Mouse (Mus musculus) limb, embryonic 15.5 days (tissue): Measurements from ENCODE around the gene Gabarapl2. TPM values are rescaled to one million over a fixed set of nuclear protein-coding genes. Genes with fewer than 3 reads are reported as not detected.

Source experiments
- ATAC-seq: fragments of 200-750 bp; cut with Nextera tagmentation; 2 replicates; pipeline ENCODE4 v1.8.0; 2017; ENCODE audit warnings: low read depth, moderate TSS enrichment; ENCODE audit not compliant: insufficient number of reproducible peaks, low FRiP score, low TSS enrichment
- H3K27ac ChIP-seq: fragments of 300-500 bp; sonication (generic); 2 replicates; pipeline ENCODE4 v1.5.1; 2015; ENCODE audit warnings: moderate library complexity, mild to moderate bottlenecking, inconsistent platforms
- H3K27me3 ChIP-seq: fragments of 300-500 bp; sonication (generic); 2 replicates; pipeline ENCODE4 v1.6.1; 2015; ENCODE audit warnings: inconsistent platforms
- H3K36me3 ChIP-seq: fragments of 300-500 bp; sonication (generic); 2 replicates; pipeline ENCODE4 v1.6.1; 2015; ENCODE audit warnings: inconsistent platforms
- H3K4me1 ChIP-seq: fragments of 300-500 bp; sonication (generic); 2 replicates; pipeline ENCODE4 v1.6.1; 2015; ENCODE audit warnings: inconsistent platforms
- H3K4me2 ChIP-seq: fragments of 300-500 bp; sonication (generic); 2 replicates; pipeline ENCODE4 v1.6.1; 2015; ENCODE audit warnings: mild to moderate bottlenecking, inconsistent platforms
- H3K4me3 ChIP-seq: fragments of 300-500 bp; sonication (generic); 2 replicates; pipeline ENCODE4 v1.5.1; 2015; ENCODE audit warnings: mild to moderate bottlenecking, inconsistent platforms
- H3K9ac ChIP-seq: fragments of 300-500 bp; sonication (generic); 2 replicates; pipeline ENCODE4 v1.6.1; 2015; ENCODE audit warnings: inconsistent platforms
- H3K9me3 ChIP-seq: fragments of 300-500 bp; sonication (generic); 2 replicates; pipeline ENCODE4 v1.6.1; 2016; ENCODE audit warnings: inconsistent platforms
- WGBS: fragments of 180-500 bp; shearing (Covaris S2); methylation state at CpG from one replicate; pipeline ENCODE4 v1.1.7; 2015; 5-methylcytosine and 5-hydroxymethylcytosine counted together
- polyA plus RNA-seq: library from polyadenylated mRNA; unstranded; fragments of >200 nt; fragmentation: Nextera tagmentation; extraction: Ambion mirVana; gene quantifications from 2 replicates; pipeline ENCODE4 v1.2.1, GENCODE M21; 2015

The Gabarapl2 gene
- polyA plus RNA-seq, 1 experiment from 2014 or later = 165 TPM

DNA sequence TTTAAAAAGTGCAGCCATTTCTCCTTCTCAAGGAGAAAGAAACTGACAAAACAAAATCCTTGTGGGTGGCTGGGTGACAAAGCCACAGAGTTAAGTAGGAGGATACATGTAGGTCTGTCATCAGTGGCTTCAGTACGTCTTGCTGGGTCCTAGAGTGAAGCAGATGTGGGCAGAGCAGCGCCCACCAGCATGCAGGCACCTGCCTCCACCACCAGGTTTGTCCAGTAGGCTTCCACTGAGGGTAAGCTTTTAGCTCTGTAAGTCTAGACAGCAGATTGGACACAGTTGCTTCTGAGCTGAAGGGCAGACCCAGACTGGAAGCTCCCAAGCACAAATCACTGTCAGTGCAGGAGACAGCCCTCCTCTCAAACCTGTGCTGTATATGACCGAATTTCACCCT is 20.8 kb downstream of the Gabarapl2 start:
- H3K27ac ChIP-seq = no peak overlapping the region
- H3K27me3 ChIP-seq = no peaks in the 10 kb centered on the region
- H3K9me3 ChIP-seq = no peaks in the 10 kb centered on the region
- peaks cover 14% of the 10 kb centered on the region for H3K36me3 ChIP-seq
- ATAC-seq = no peak
- no peak overlapping the region for H3K4me3 ChIP-seq
- WGBS = 63% methylated on average over 3 of the region's 3 CpGs
- no peak overlapping the region for H3K9ac ChIP-seq
- no peak overlapping the region for H3K4me2 ChIP-seq
- H3K4me1 ChIP-seq = peaks cover 2% of the 10 kb centered on the region; the same call in 1 of the 2 replicates

- no peak overlapping the region for H3K4me3 ChIP-seq
- no peak overlapping the region for H3K4me2 ChIP-seq
- no peaks in the 10 kb centered on the region for H3K27me3 ChIP-seq
- H3K4me1 ChIP-seq = peaks cover 2% of the 10 kb centered on the region; the same call in 1 of the 2 replicates
- no peak for ATAC-seq
- no peak overlapping the region for H3K9ac ChIP-seq
- no peak overlapping the region for H3K27ac ChIP-seq
- no peaks in the 10 kb centered on the region for H3K9me3 ChIP-seq
- 78% methylated on average over 1 of the region's 1 CpGs for WGBS
- peaks cover 1% of the 10 kb centered on the region for H3K36me3 ChIP-seq
These were observed 22.1 kb downstream of the Gabarapl2 start for GRCm38 (mm10) chr8:111962589-111962988.

DNA sequence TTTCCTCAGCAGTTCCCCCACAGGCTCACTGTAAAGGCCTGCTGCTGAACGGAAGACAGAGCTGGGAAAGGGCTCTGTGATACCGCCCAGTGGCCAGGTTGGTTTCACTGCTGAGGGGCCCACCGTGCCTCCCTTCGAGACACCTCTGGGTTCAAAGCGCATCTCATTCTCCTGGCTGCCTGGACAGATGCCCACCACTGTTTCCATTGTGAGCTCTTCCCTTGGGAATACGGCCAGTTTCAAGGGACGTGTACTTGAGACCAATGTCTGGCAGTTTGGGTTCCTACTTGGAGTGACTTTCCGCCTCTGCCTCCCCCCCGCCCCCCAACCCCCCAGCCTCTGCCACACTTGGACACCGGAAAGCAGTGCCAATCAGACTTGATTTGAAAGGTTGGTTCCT is 22.6 kb downstream of the Gabarapl2 start:
- no peak overlapping the region for H3K4me3 ChIP-seq
- no peak overlapping the region for H3K9ac ChIP-seq
- 81% methylated on average over 10 of the region's 10 CpGs for WGBS
- H3K27ac ChIP-seq = no peak overlapping the region
- no peaks in the 10 kb centered on the region for H3K9me3 ChIP-seq
- no peak for ATAC-seq
- H3K4me1 ChIP-seq = peaks cover 2% of the 10 kb centered on the region; the same call in 1 of the 2 replicates
- H3K36me3 ChIP-seq = no peaks in the 10 kb centered on the region
- no peak overlapping the region for H3K4me2 ChIP-seq
- H3K27me3 ChIP-seq = no peaks in the 10 kb centered on the region

- 90% methylated on average over 4 of the region's 4 CpGs for WGBS
- H3K4me2 ChIP-seq = no peak overlapping the region
- H3K9me3 ChIP-seq = no peaks in the 10 kb centered on the region
- H3K27ac ChIP-seq = no peak overlapping the region
- H3K4me1 ChIP-seq = peaks cover 2% of the 10 kb centered on the region; the same call in 1 of the 2 replicates
- H3K36me3 ChIP-seq = no peaks in the 10 kb centered on the region
- no peaks in the 10 kb centered on the region for H3K27me3 ChIP-seq
- H3K4me3 ChIP-seq = no peak overlapping the region
- no peak for ATAC-seq
- H3K9ac ChIP-seq = no peak overlapping the region
These were observed 23.0 kb downstream of the Gabarapl2 start for GRCm38 (mm10) chr8:111963546-111963945.

DNA sequence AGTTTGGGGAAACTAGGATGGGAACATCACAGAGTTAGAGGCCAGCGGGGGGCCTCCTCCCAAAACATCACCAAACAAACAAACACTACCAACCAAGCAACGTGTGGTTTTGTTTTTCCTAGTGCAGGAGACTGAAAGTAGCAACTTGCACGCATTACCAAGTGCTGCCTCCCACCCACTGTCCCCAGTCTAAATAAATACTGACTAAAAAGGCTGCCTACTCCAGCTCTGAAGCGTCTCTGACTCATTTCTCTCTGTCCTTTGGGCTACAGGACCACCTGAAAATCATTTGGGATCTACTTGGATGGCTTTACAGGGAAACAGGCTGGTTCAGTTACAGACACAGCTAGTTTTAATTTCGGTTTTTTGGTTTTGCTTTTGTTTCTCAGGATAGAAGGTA is 23.8 kb downstream of the Gabarapl2 start:
- H3K36me3 ChIP-seq = no peaks in the 10 kb centered on the region
- peaks cover 2% of the 10 kb centered on the region; the same call in 1 of the 2 replicates for H3K4me1 ChIP-seq
- no peak overlapping the region for H3K4me3 ChIP-seq
- ATAC-seq = no peak
- H3K27me3 ChIP-seq = no peaks in the 10 kb centered on the region
- H3K9ac ChIP-seq = no peak overlapping the region
- H3K4me2 ChIP-seq = no peak overlapping the region
- H3K9me3 ChIP-seq = no peaks in the 10 kb centered on the region
- WGBS = 52% methylated on average over 5 of the region's 5 CpGs
- no peak overlapping the region; the same call in 1 of the 2 replicates for H3K27ac ChIP-seq

- no peaks in the 10 kb centered on the region for H3K36me3 ChIP-seq
- ATAC-seq = no peak
- no peak overlapping the region for H3K4me3 ChIP-seq
- H3K9ac ChIP-seq = no peak overlapping the region
- H3K27ac ChIP-seq = peak overlapping the region; percentile 59
- H3K27me3 ChIP-seq = no peaks in the 10 kb centered on the region
- peaks cover 2% of the 10 kb centered on the region; the same call in 1 of the 2 replicates for H3K4me1 ChIP-seq
- 57% methylated on average over 7 of the region's 7 CpGs for WGBS
- H3K9me3 ChIP-seq = no peaks in the 10 kb centered on the region
- no peak overlapping the region for H3K4me2 ChIP-seq
These were observed 24.5 kb downstream of the Gabarapl2 start for GRCm38 (mm10) chr8:111964849-111965561.

GRCm38 (mm10) chr8:111967246-111967870 is 26.9 kb downstream of the Gabarapl2 start:
- H3K27ac ChIP-seq = no peak overlapping the region
- H3K27me3 ChIP-seq = no peaks in the 10 kb centered on the region
- WGBS = 72% methylated on average over 5 of the region's 5 CpGs
- H3K36me3 ChIP-seq = peaks cover 5% of the 10 kb centered on the region
- no peaks in the 10 kb centered on the region for H3K9me3 ChIP-seq
- no peak overlapping the region for H3K9ac ChIP-seq
- H3K4me2 ChIP-seq = no peak overlapping the region
- H3K4me1 ChIP-seq = peaks cover 2% of the 10 kb centered on the region; the same call in 1 of the 2 replicates
- no peak for ATAC-seq
- H3K4me3 ChIP-seq = no peak overlapping the region

DNA sequence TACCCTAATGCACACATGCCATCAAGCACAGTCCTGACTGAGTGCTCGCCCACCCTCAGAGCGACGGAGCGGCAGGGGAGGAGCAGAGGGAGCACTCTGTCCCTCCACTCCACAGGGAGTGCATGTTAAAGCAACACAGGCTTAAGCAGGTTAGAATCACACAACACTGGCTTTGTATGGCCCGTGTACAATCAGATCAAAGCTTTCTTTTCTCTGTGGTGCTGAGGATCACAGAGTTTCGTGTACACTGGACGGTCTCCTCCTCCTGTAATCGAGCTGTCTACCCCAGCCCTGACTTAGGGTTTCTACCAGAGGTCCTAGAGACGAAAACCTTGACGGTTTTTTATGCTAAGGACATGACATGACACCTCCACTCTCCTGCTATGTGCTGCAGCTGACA is 28.0 kb downstream of the Gabarapl2 start:
- Histone ChIP-seq H3K9ac (no peak overlapping the region), H3K27ac (no peak overlapping the region), H3K4me2 (no peak overlapping the region), H3K4me1 (peaks cover 2% of the 10 kb centered on the region; the same call in 1 of the 2 replicates), H3K36me3 (peaks cover 9% of the 10 kb centered on the region), H3K27me3 (no peaks in the 10 kb centered on the region), H3K4me3 (no peak overlapping the region), H3K9me3 (no peaks in the 10 kb centered on the region)
- WGBS = 81% methylated on average over 10 of the region's 10 CpGs
- ATAC-seq = no peak

DNA sequence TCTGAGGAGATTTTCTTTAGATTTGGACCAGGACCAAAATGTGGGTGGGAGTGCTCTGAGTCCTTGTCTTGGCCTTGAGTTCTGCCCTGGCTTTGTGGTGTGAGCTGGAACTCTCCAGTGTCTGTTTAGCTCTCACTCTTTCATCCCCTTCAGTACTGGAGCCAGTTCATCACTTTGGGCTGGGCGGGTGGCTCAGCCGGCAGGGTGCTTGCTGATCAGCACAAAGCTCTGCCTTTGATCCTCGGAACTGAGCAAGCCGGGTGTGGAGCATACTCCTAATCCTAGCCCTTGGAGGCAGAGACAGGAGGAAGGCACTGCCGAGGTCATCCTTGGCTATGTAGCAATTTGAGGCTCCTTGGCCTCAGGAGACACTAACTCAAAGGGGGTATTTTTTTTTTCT is 28.5 kb downstream of the Gabarapl2 start:
- no peak overlapping the region for H3K4me2 ChIP-seq
- H3K9ac ChIP-seq = no peak overlapping the region
- H3K4me3 ChIP-seq = no peak overlapping the region
- H3K27ac ChIP-seq = no peak overlapping the region
- WGBS = 47% methylated on average over 5 of the region's 5 CpGs
- no peaks in the 10 kb centered on the region for H3K9me3 ChIP-seq
- H3K36me3 ChIP-seq = peaks cover 12% of the 10 kb centered on the region
- H3K27me3 ChIP-seq = no peaks in the 10 kb centered on the region
- H3K4me1 ChIP-seq = peaks cover 2% of the 10 kb centered on the region; the same call in 1 of the 2 replicates
- no peak for ATAC-seq

- WGBS = 95% methylated on average over 12 of the region's 12 CpGs
- H3K4me2 ChIP-seq = no peak overlapping the region
- peaks cover 42% of the 10 kb centered on the region for H3K36me3 ChIP-seq
- H3K9me3 ChIP-seq = no peaks in the 10 kb centered on the region
- H3K9ac ChIP-seq = no peak overlapping the region
- ATAC-seq = no peak
- H3K27me3 ChIP-seq = no peaks in the 10 kb centered on the region
- H3K27ac ChIP-seq = no peak overlapping the region
- H3K4me3 ChIP-seq = no peak overlapping the region
- H3K4me1 ChIP-seq = no peaks in the 10 kb centered on the region
These were observed 33.6 kb downstream of the Gabarapl2 start for GRCm38 (mm10) chr8:111974138-111974537.

GRCm38 (mm10) chr8:111975706-111976105 is 35.2 kb downstream of the Gabarapl2 start:
- Histone ChIP-seq H3K27me3 (no peaks in the 10 kb centered on the region), H3K27ac (no peak overlapping the region), H3K36me3 (peaks cover 39% of the 10 kb centered on the region), H3K9ac (no peak overlapping the region), H3K4me1 (no peaks in the 10 kb centered on the region), H3K9me3 (no peaks in the 10 kb centered on the region), H3K4me2 (no peak overlapping the region), H3K4me3 (no peak overlapping the region)
- WGBS = 94% methylated on average over 2 of the region's 2 CpGs
- ATAC-seq = no peak

DNA sequence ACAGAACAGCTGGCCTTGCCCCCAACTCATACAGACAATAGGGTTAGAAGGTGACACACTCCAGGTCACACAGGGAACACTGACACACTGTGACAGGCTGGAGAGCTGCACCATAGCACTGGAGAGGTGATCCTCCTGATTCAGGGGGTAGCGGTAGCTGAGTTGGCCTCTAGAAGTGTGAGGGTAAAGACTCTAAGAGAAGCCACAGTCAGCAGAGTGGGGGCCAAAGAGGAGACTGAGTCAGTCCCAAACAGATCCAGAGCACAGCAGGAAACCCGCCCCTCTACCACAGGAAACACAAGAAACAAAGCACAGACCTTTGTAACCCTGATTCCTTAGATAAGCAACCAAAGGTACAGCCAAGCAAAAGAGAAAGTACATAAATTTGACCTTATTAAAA is 35.8 kb downstream of the Gabarapl2 start:
- Histone ChIP-seq H3K36me3 (peaks cover 37% of the 10 kb centered on the region), H3K4me3 (no peak overlapping the region), H3K4me2 (no peak overlapping the region), H3K4me1 (no peaks in the 10 kb centered on the region), H3K9me3 (no peaks in the 10 kb centered on the region), H3K27ac (no peak overlapping the region), H3K9ac (no peak overlapping the region), H3K27me3 (no peaks in the 10 kb centered on the region)
- no peak for ATAC-seq
- WGBS = 93% methylated on average over 2 of the region's 2 CpGs
